Mouse (Mus musculus) adrenal gland (tissue): ENCODE measurements around the gene Cd180.

Experiments used
- intact Hi-C: fragments of 180-260 bp; cut with DNase I; formaldehyde crosslinking; loops from one replicate; pipeline ENCODE4 v1.15.1; 2025

Cd180 gene

GRCm38 (mm10) chr13:102739720-102740535, 46.6 kb downstream of the Cd180 start:
- intact Hi-C loops, result loop anchor here (5.0 kb wide), 1 partner anchor 48 kb away; the partner anchor contains the start of gene Cd180

- intact Hi-C loops, result loop anchor here (2.0 to 5.0 kb wide), 2 partner anchors 52 to 66 kb away; partner anchors contain the start of gene Cd180
These were observed 51.3 kb downstream of the Cd180 start for GRCm38 (mm10) chr13:102744481-102745269.

- intact Hi-C loops, result loop anchor here (2.0 kb wide), 1 partner anchor 66 kb away; no protein-coding TSS in a partner anchor
These were observed 51.9 kb downstream of the Cd180 start for GRCm38 (mm10) chr13:102745270-102745600.

GRCm38 (mm10) chr13:102745626-102746342, 52.4 kb downstream of the Cd180 start:
- intact Hi-C loops, result loop anchor here (2.0 kb wide), 1 partner anchor 67 kb away; no protein-coding TSS in a partner anchor

- intact Hi-C loops, result no loop called here
These were observed 53.6 kb downstream of the Cd180 start for GRCm38 (mm10) chr13:102746803-102747561.

- intact Hi-C loops, result no loop called here
These were observed 55.8 kb downstream of the Cd180 start for GRCm38 (mm10) chr13:102749194-102749593.

GRCm38 (mm10) chr13:102749891-102750290, 56.5 kb downstream of the Cd180 start:
- intact Hi-C loops, result no loop called here

- intact Hi-C loops, result no loop called here
These were observed 60.6 kb downstream of the Cd180 start for GRCm38 (mm10) chr13:102753714-102754556.

- intact Hi-C loops, result no loop called here
These were observed 61.8 kb downstream of the Cd180 start for GRCm38 (mm10) chr13:102755124-102755523.

GRCm38 (mm10) chr13:102756071-102756470, 62.7 kb downstream of the Cd180 start:
- intact Hi-C loops, result no loop called here

- intact Hi-C loops, result no loop called here
These were observed 64.7 kb downstream of the Cd180 start for GRCm38 (mm10) chr13:102758021-102758420.

- intact Hi-C loops, result no loop called here
These were observed 68.1 kb downstream of the Cd180 start for GRCm38 (mm10) chr13:102761410-102761809.

- intact Hi-C loops, result no loop called here
These were observed 68.8 kb downstream of the Cd180 start for GRCm38 (mm10) chr13:102762203-102762602.

GRCm38 (mm10) chr13:102764218-102764617, 70.9 kb downstream of the Cd180 start:
- intact Hi-C loops, result no loop called here

- intact Hi-C loops, result no loop called here
These were observed 71.9 kb downstream of the Cd180 start for GRCm38 (mm10) chr13:102765216-102765615.

GRCm38 (mm10) chr13:102767110-102767509, 73.8 kb downstream of the Cd180 start:
- intact Hi-C loops, result no loop called here

GRCm38 (mm10) chr13:102768512-102768911, 75.2 kb downstream of the Cd180 start:
- intact Hi-C loops, result no loop called here

GRCm38 (mm10) chr13:102770194-102770593, 76.8 kb downstream of the Cd180 start:
- intact Hi-C loops, result no loop called here

GRCm38 (mm10) chr13:102773169-102773568, 79.8 kb downstream of the Cd180 start:
- intact Hi-C loops, result no loop called here

- intact Hi-C loops, result no loop called here
These were observed 81.4 kb downstream of the Cd180 start for GRCm38 (mm10) chr13:102774786-102775201.
